Mouse (Mus musculus) megakaryocyte, embryonic 14.5 days (primary cell): ENCODE data around the gene Lrpprc.

Experiments used
- FLI1 ChIP-seq: IDR thresholded peaks from 2 replicates; pipeline ENCODE4 v1.6.1; 2012; ENCODE audit warnings: low read length, inconsistent platforms, mixed read lengths
- GATA1 ChIP-seq: IDR thresholded peaks from 3 replicates; pipeline ENCODE4 v1.6.1; 2012; ENCODE audit warnings: mixed read lengths, low read length, inconsistent platforms, borderline replicate concordance

- TF ChIP-seq GATA1 (no peak), FLI1 (no peak)
Observed at GRCm38 (mm10) chr17:84837780-84838179, 47.2 kb upstream of the Lrpprc start.
